ENCODE assay signal across 8 mouse cellular contexts in the genomic region with DNA sequence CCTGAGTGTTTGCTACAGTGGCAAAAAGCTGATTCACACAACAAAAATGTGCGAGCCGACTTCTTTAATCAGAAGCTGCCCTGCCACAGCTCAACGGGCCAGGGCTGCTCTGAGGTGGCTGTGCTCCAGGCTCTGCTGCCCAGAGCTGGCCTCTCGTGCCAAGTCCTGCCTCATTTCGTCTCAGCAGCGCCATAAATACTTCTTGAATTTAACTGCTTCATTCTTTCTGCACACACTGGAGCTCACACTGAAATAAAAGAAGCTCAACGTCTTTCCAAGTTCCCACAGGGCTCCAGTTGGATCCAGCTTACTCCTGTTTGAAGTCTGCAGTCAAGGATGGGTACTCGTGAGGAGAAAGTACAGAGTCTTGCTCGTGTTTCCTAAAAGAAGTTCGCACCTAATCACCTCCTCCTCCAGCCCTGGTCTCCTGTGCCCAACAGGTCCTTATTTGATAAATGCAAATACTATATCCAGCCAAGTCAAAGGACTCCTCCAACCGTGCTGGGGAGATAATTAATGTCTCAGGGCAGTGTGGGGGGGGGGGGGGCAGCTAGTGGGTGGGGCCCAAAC.
A peak's percentile ranks its signal among the peaks of the same experiment; 100 is the strongest.
DNase-seq lines count a peak whose midpoint lies in the region; ATAC-seq and TF ChIP-seq lines count a peak whose summit lies in the region.

No protein-coding gene starts in this region.

- no peak overlapping the region for H3K27ac ChIP-seq in cerebellum, adult 2 months (ENCODE audit: insufficient read depth, low read length)
- H3K27ac ChIP-seq in hindbrain, embryonic 13.5 days = peak overlapping the region; percentile 70
- H3K27ac ChIP-seq in small intestine, adult 2 months (ENCODE audit: insufficient read depth, low read depth, low read length) = peak overlapping the region; percentile 28

- H3K9me3 ChIP-seq in hindbrain, embryonic 13.5 days = peaks cover 4% of the 10 kb centered on the region; the same call in 1 of the 2 replicates

- no peak overlapping the region for H3K4me3 ChIP-seq in cerebellum, adult 2 months (replicated peaks; ENCODE audit: insufficient read depth, low read depth, low read length)
- H3K4me3 ChIP-seq in hindbrain, embryonic 13.5 days = no peak overlapping the region
- no peak overlapping the region for H3K4me3 ChIP-seq in small intestine, adult 2 months (ENCODE audit: low read depth, low read length)

- TF ChIP-seq POLR2A in cerebellum, adult 2 months (IDR thresholded peaks at IDR 0.05; ENCODE audit: borderline replicate concordance, insufficient read depth, low read length) = no peak
- no peak for TF ChIP-seq POLR2A in small intestine, adult 2 months (IDR thresholded peaks at IDR 0.05; ENCODE audit: low read depth, low read length)

- no peak for TF ChIP-seq CTCF in cerebellum, adult 2 months (IDR thresholded peaks at IDR 0.05; ENCODE audit: borderline replicate concordance, insufficient read depth, low read depth, low read length)
- TF ChIP-seq CTCF in small intestine, adult 2 months (IDR thresholded peaks at IDR 0.05; ENCODE audit: extremely low read depth, insufficient read length, insufficient replicate concordance, low read depth, low read length) = no peak

- peaks cover 8% of the 10 kb centered on the region; the same call in 1 of the 2 replicates for H3K4me1 ChIP-seq in cerebellum, adult 2 months (ENCODE audit: control insufficient read depth, insufficient read depth, low read length)
- H3K4me1 ChIP-seq in hindbrain, embryonic 13.5 days (replicated peaks) = peaks cover 26% of the 10 kb centered on the region
- peaks cover 4% of the 10 kb centered on the region for H3K4me1 ChIP-seq in small intestine, adult 2 months (ENCODE audit: control insufficient read depth, insufficient read depth, insufficient read length, low read length)

- ATAC-seq in hindbrain, embryonic 13.5 days (ENCODE audit: low FRiP score) = peak; percentile 59; the same call in 1 of the 2 replicates

- no peak overlapping the region; the same call in 1 of the 2 replicates for H3K4me2 ChIP-seq in hindbrain, embryonic 13.5 days

- WGBS in cerebellum, adult 2 months = 5% methylated on average over 11 of the region's 11 CpGs
- 24% methylated on average over 11 of the region's 11 CpGs for WGBS in hindbrain, embryonic 13.5 days
- WGBS in small intestine, adult 2 months = 16% methylated on average over 11 of the region's 11 CpGs

- peak; percentile 19 for DNase-seq in R1 (ENCODE audit: low read depth, low spot score)
- peak; percentile 75 to 81 for DNase-seq in cerebellum, adult 2 months
- DNase-seq in frontal cortex, postnatal 10 days (ENCODE audit: low spot score in 2 of 2) = peak; percentile 51 to 52
- DNase-seq in layer of hippocampus, postnatal 36 days = peak; percentile 56 to 64
- peak; percentile 69 for DNase-seq in lung, postnatal 14 days
- DNase-seq in spleen, adult 18-20 months = no peak

- H3K9ac ChIP-seq in hindbrain, embryonic 13.5 days = no peak overlapping the region

- H3K27me3 ChIP-seq in cerebellum, adult 2 months (ENCODE audit: control insufficient read depth, insufficient read depth, low read length) = no peaks in the 10 kb centered on the region
- peaks cover 21% of the 10 kb centered on the region; the same call in 1 of the 2 replicates for H3K27me3 ChIP-seq in hindbrain, embryonic 13.5 days
- H3K27me3 ChIP-seq in small intestine, adult 2 months (ENCODE audit: control insufficient read depth, insufficient read depth, low read length) = no peaks in the 10 kb centered on the region

- no peaks in the 10 kb centered on the region for H3K36me3 ChIP-seq in hindbrain, embryonic 13.5 days
- H3K36me3 ChIP-seq in small intestine, adult 2 months (ENCODE audit: control insufficient read depth, insufficient read depth, low read length) = no peaks in the 10 kb centered on the region

Comparison
In these comparisons a context has a peak if more than half of its experiments do, and no peak if none do; other contexts are left out.
1. DNase-seq: peak in R1 (single experiment), cerebellum, adult 2 months (2 of 2), frontal cortex, postnatal 10 days (2 of 2), layer of hippocampus, postnatal 36 days (2 of 2) and lung, postnatal 14 days (single experiment); none in spleen, adult 18-20 months (0 of 2).